Mouse (Mus musculus): ENCODE measurements around the gene Coa4. TPM values are rescaled to one million over a fixed set of nuclear protein-coding genes. Genes with fewer than 3 reads are reported as not detected.
"Not testable (repeated sequence)": the region's sequence is repeated elsewhere in the genome, so short reads cannot be mapped to it uniquely, and the experiment has no call there.

Coa4 gene
- polyA plus RNA-seq, 1 experiment from 2014 or later, result 18.1 TPM

- H3K9me3 ChIP-seq (replicated peaks), result no peaks in the 10 kb centered on the region
- peaks cover 27% of the 10 kb centered on the region; the same call in 1 of the 2 replicates for H3K36me3 ChIP-seq
- H3K4me1 ChIP-seq, result no peaks in the 10 kb centered on the region
- no peak for ATAC-seq
- H3K9ac ChIP-seq, result no peak overlapping the region
- no peak overlapping the region for H3K4me3 ChIP-seq
- WGBS (ENCODE audit: insufficient replicate concordance), result 43% methylated on average over 4 of the region's 4 CpGs
- no peak overlapping the region for H3K27ac ChIP-seq
- H3K27me3 ChIP-seq (replicated peaks), result no peaks in the 10 kb centered on the region
- H3K4me2 ChIP-seq, result no peak overlapping the region
Observed at GRCm38 (mm10) chr7:100547631-100548030, 10.8 kb downstream of the Coa4 start.

GRCm38 (mm10) chr7:100549796-100550195, 12.9 kb downstream of the Coa4 start:
- ATAC-seq, result no peak
- H3K9ac ChIP-seq, result no peak overlapping the region
- H3K4me3 ChIP-seq, result no peak overlapping the region
- 65% methylated on average over 3 of the region's 3 CpGs for WGBS (ENCODE audit: insufficient replicate concordance)
- H3K4me2 ChIP-seq, result no peak overlapping the region
- peaks cover 9% of the 10 kb centered on the region for H3K4me1 ChIP-seq
- H3K36me3 ChIP-seq, result peaks cover 27% of the 10 kb centered on the region; the same call in 1 of the 2 replicates
- H3K27me3 ChIP-seq (replicated peaks), result no peaks in the 10 kb centered on the region
- no peaks in the 10 kb centered on the region for H3K9me3 ChIP-seq (replicated peaks)
- no peak overlapping the region for H3K27ac ChIP-seq

- ATAC-seq, result no peak
- WGBS (ENCODE audit: insufficient replicate concordance), result 67% methylated on average over 5 of the region's 5 CpGs
Observed at GRCm38 (mm10) chr7:100550338-100551007, 13.6 kb downstream of the Coa4 start.

GRCm38 (mm10) chr7:100554939-100555338, 18.1 kb downstream of the Coa4 start:
- Histone ChIP-seq H3K4me1 (peaks cover 45% of the 10 kb centered on the region), H3K27ac (peak overlapping the region; percentile 65), H3K4me2 (peak overlapping the region; percentile 9; the same call in 1 of the 2 replicates), H3K36me3 (peaks cover 19% of the 10 kb centered on the region; the same call in 1 of the 2 replicates), H3K4me3 (no peak overlapping the region), H3K9me3 (replicated peaks) (no peaks in the 10 kb centered on the region), H3K27me3 (replicated peaks) (no peaks in the 10 kb centered on the region), H3K9ac (no peak overlapping the region)
- ATAC-seq, result peak; percentile 74
- 41% methylated on average over 5 of the region's 5 CpGs for WGBS (ENCODE audit: insufficient replicate concordance)

More at GRCm38 (mm10) chr7:100550338-100551007, 13.6 kb downstream of the Coa4 start:
- H3K27me3 ChIP-seq (replicated peaks), result no peaks in the 10 kb centered on the region
- peaks cover 27% of the 10 kb centered on the region; the same call in 1 of the 2 replicates for H3K36me3 ChIP-seq
- H3K4me2 ChIP-seq, result no peak overlapping the region
- H3K4me3 ChIP-seq, result no peak overlapping the region
- H3K9ac ChIP-seq, result no peak overlapping the region
- no peaks in the 10 kb centered on the region for H3K9me3 ChIP-seq (replicated peaks)
- peaks cover 16% of the 10 kb centered on the region for H3K4me1 ChIP-seq
- H3K27ac ChIP-seq, result no peak overlapping the region

GRCm38 (mm10) chr7:100555431-100555951, 18.6 kb downstream of the Coa4 start:
- WGBS (ENCODE audit: insufficient replicate concordance), result 75% methylated on average over 13 of the region's 13 CpGs
- no peak for ATAC-seq
- Histone ChIP-seq H3K27me3 (replicated peaks) (no peaks in the 10 kb centered on the region), H3K9ac (no peak overlapping the region), H3K36me3 (peaks cover 17% of the 10 kb centered on the region; the same call in 1 of the 2 replicates), H3K4me1 (peaks cover 48% of the 10 kb centered on the region), H3K9me3 (replicated peaks) (no peaks in the 10 kb centered on the region), H3K27ac (peak overlapping the region; percentile 45), H3K4me3 (no peak overlapping the region), H3K4me2 (no peak overlapping the region)

GRCm38 (mm10) chr7:100557241-100557640, 20.4 kb downstream of the Coa4 start:
- H3K27ac ChIP-seq, result 0 out of 2 replicates have a peak overlapping the region, but pooled peaks have one; percentile 4
- 65% methylated on average over 5 of the region's 5 CpGs for WGBS (ENCODE audit: insufficient replicate concordance)
- H3K4me2 ChIP-seq, result no peak overlapping the region
- H3K27me3 ChIP-seq (replicated peaks), result no peaks in the 10 kb centered on the region
- no peak overlapping the region for H3K4me3 ChIP-seq
- no peak for ATAC-seq
- peaks cover 52% of the 10 kb centered on the region for H3K4me1 ChIP-seq
- H3K9me3 ChIP-seq (replicated peaks), result no peaks in the 10 kb centered on the region
- H3K36me3 ChIP-seq, result peaks cover 12% of the 10 kb centered on the region; the same call in 1 of the 2 replicates
- no peak overlapping the region for H3K9ac ChIP-seq

- Histone ChIP-seq H3K36me3 (peaks cover 15% of the 10 kb centered on the region; the same call in 1 of the 2 replicates), H3K4me3 (no peak overlapping the region), H3K27ac (peak overlapping the region; percentile 66), H3K4me2 (peak overlapping the region; percentile 49), H3K9me3 (replicated peaks) (no peaks in the 10 kb centered on the region), H3K9ac (0 out of 2 replicates have a peak overlapping the region, but pooled peaks have one; percentile 27), H3K4me1 (peaks cover 47% of the 10 kb centered on the region), H3K27me3 (replicated peaks) (no peaks in the 10 kb centered on the region)
- WGBS (ENCODE audit: insufficient replicate concordance), result 57% methylated on average over 4 of the region's 4 CpGs
- ATAC-seq, result peak; percentile 86
Observed at GRCm38 (mm10) chr7:100559331-100559730, 22.5 kb downstream of the Coa4 start.

- Histone ChIP-seq H3K4me1 (peaks cover 34% of the 10 kb centered on the region), H3K9ac (no peak overlapping the region), H3K4me3 (no peak overlapping the region), H3K27ac (peak overlapping the region; percentile 20; the same call in 1 of the 2 replicates), H3K27me3 (replicated peaks) (no peaks in the 10 kb centered on the region), H3K4me2 (no peak overlapping the region), H3K9me3 (replicated peaks) (no peaks in the 10 kb centered on the region), H3K36me3 (peaks cover 29% of the 10 kb centered on the region)
- no peak for ATAC-seq
- 78% methylated on average over 11 of the region's 11 CpGs for WGBS (ENCODE audit: insufficient replicate concordance)
Observed at GRCm38 (mm10) chr7:100561861-100562587, 25.2 kb downstream of the Coa4 start.

- not testable (repeated sequence) for H3K27me3 ChIP-seq (replicated peaks); H3K4me3 ChIP-seq; H3K4me2 ChIP-seq; ATAC-seq; H3K9ac ChIP-seq; H3K9me3 ChIP-seq (replicated peaks); H3K27ac ChIP-seq
- WGBS (ENCODE audit: insufficient replicate concordance), result 79% methylated on average over 5 of the region's 5 CpGs
- peaks cover 36% of the 10 kb centered on the region for H3K36me3 ChIP-seq
- H3K4me1 ChIP-seq, result peaks cover 41% of the 10 kb centered on the region
Observed at GRCm38 (mm10) chr7:100567238-100567637, 30.4 kb downstream of the Coa4 start.

- Histone ChIP-seq H3K9me3 (replicated peaks) (no peaks in the 10 kb centered on the region), H3K9ac (no peak overlapping the region), H3K4me1 (peaks cover 56% of the 10 kb centered on the region), H3K36me3 (peaks cover 38% of the 10 kb centered on the region), H3K4me2 (peak overlapping the region; percentile 14), H3K4me3 (no peak overlapping the region), H3K27me3 (replicated peaks) (no peaks in the 10 kb centered on the region), H3K27ac (peak overlapping the region; percentile 85)
- peak; percentile 45 for ATAC-seq
Observed at GRCm38 (mm10) chr7:100569907-100570306, 33.0 kb downstream of the Coa4 start.

- peak; percentile 90 for ATAC-seq
- Histone ChIP-seq H3K36me3 (peaks cover 30% of the 10 kb centered on the region), H3K9me3 (replicated peaks) (no peaks in the 10 kb centered on the region), H3K4me1 (peaks cover 56% of the 10 kb centered on the region), H3K27me3 (replicated peaks) (no peaks in the 10 kb centered on the region), H3K27ac (peak overlapping the region; percentile 85), H3K4me3 (no peak overlapping the region), H3K9ac (peak overlapping the region; percentile 10; the same call in 1 of the 2 replicates), H3K4me2 (peak overlapping the region; percentile 45)
- WGBS (ENCODE audit: insufficient replicate concordance), result 39% methylated on average over 3 of the region's 3 CpGs
Observed at GRCm38 (mm10) chr7:100570930-100571715, 34.3 kb downstream of the Coa4 start.
